ENCODE assay signal across 10 mouse cellular contexts in the genomic region with DNA sequence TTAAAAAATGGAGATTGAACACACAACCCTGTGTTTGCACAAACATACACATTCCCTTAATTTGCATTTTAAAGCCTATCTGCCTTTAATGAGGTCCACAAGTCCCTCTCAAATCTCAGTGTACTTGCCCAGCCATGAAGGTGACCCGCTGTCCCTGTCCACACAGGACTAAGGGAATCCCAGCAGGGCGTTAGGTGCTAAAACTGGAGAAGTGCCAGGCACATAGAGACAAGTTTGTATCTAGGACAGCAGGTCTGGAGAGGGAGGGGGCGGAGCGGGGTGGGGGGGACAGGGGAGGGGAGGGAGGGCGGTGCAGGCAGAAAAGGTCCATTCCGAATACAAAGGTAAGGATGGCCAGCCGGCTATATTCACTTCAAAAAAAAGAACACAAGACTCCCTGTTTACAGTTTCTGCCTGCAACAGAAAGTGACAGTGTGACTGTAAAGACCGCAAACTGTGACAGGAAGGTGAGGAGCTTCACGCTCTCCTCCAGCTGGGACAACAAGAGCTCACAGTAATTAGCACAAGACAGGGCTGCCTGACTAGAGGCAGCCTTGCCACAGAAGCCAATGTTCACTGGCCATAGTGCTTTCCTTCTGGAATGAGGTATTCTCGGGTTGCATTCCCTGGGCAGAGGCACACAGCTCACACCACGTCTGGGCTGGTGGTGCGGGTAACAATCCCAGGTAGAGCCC. TPM values are rescaled to one million over a fixed set of nuclear protein-coding genes. Genes with fewer than 3 reads are reported as not detected.
A peak's percentile ranks its signal among the peaks of the same experiment; 100 is the strongest.
DNase-seq lines count a peak whose midpoint lies in the region; ATAC-seq and TF ChIP-seq lines count a peak whose summit lies in the region.
"Had no signal": no experiment of that assay in that cellular context is flagged by ENCODE, and none has a peak within 500 bp of the region (broad histone marks: within the 10 kb centered on the region; RNA-seq: fewer than 3 reads in every experiment).

No protein-coding gene starts in this region.

- H3K4me1 ChIP-seq in liver, embryonic 16.5 days (ENCODE audit: control insufficient read depth, low read depth, low read length), result no peaks in the 10 kb centered on the region; the same call in 1 of the 2 replicates
- H3K4me1 ChIP-seq in heart, embryonic 11.5 days (ENCODE audit: control insufficient read depth, insufficient read depth, low read length), result peaks cover 31% of the 10 kb centered on the region
- peaks cover 25% of the 10 kb centered on the region for H3K4me1 ChIP-seq in kidney, postnatal 0 days (replicated peaks; ENCODE audit: insufficient read depth, low read length)

- no peak overlapping the region for H3K4me2 ChIP-seq in liver, embryonic 16.5 days (ENCODE audit: low read depth, low read length)
- peak overlapping the region; percentile 24; the same call in 1 of the 2 replicates for H3K4me2 ChIP-seq in heart, embryonic 11.5 days
- no peak overlapping the region for H3K4me2 ChIP-seq in kidney, postnatal 0 days (ENCODE audit: low read length)
- H3K4me2 ChIP-seq: midbrain, embryonic 12.5 days had no signal

- no peak overlapping the region for H3K9ac ChIP-seq in liver, embryonic 16.5 days (ENCODE audit: low read depth, low read length)
- H3K9ac ChIP-seq in heart, embryonic 11.5 days (ENCODE audit: low read depth, low read length), result no peak overlapping the region
- no peak overlapping the region for H3K9ac ChIP-seq in kidney, postnatal 0 days (ENCODE audit: low read depth, low read length)
- H3K9ac ChIP-seq: midbrain, embryonic 12.5 days had no signal

- peak; percentile 60 for ATAC-seq in liver, embryonic 16.5 days (ENCODE audit: low read depth)
- ATAC-seq in heart, embryonic 11.5 days (replicated peaks; ENCODE audit: insufficient number of reproducible peaks, low FRiP score, low TSS enrichment), result no peak; the same call in 1 of the 2 replicates
- peak; percentile 51; the same call in 1 of the 2 replicates for ATAC-seq in kidney, postnatal 0 days (replicated peaks; ENCODE audit: low FRiP score, low read depth)

- H3K36me3 ChIP-seq in liver, embryonic 16.5 days (ENCODE audit: control insufficient read depth, insufficient read depth), result no peaks in the 10 kb centered on the region
- H3K36me3 ChIP-seq in heart, embryonic 11.5 days (ENCODE audit: control insufficient read depth, insufficient read depth, low read length), result no peaks in the 10 kb centered on the region
- no peaks in the 10 kb centered on the region for H3K36me3 ChIP-seq in kidney, postnatal 0 days (ENCODE audit: insufficient read depth, low read length)
- H3K36me3 ChIP-seq: G1E; midbrain, embryonic 12.5 days had no signal

- H3K27me3 ChIP-seq in liver, embryonic 16.5 days (ENCODE audit: control insufficient read depth, insufficient read depth, low read depth, low read length), result no peaks in the 10 kb centered on the region
- no peaks in the 10 kb centered on the region; the same call in 1 of the 2 replicates for H3K27me3 ChIP-seq in heart, embryonic 11.5 days (ENCODE audit: control insufficient read depth, insufficient read depth, low read length)
- H3K27me3 ChIP-seq in kidney, postnatal 0 days (ENCODE audit: insufficient read depth, low read length), result no peaks in the 10 kb centered on the region
- H3K27me3 ChIP-seq: midbrain, embryonic 12.5 days had no signal

- no peak for TF ChIP-seq CTCF in kidney, postnatal 0 days (IDR thresholded peaks at IDR 0.05; ENCODE audit: low read depth)

- H3K9me3 ChIP-seq in liver, embryonic 16.5 days (replicated peaks; ENCODE audit: control insufficient read depth, low read length), result no peaks in the 10 kb centered on the region
- no peaks in the 10 kb centered on the region for H3K9me3 ChIP-seq in heart, embryonic 11.5 days (replicated peaks; ENCODE audit: control insufficient read depth, low read length)
- no peaks in the 10 kb centered on the region for H3K9me3 ChIP-seq in kidney, postnatal 0 days (replicated peaks; ENCODE audit: low read length)
- H3K9me3 ChIP-seq: midbrain, embryonic 12.5 days had no signal

- 35% methylated on average over 12 of the region's 12 CpGs for WGBS in liver, embryonic 16.5 days (ENCODE audit: insufficient replicate concordance)
- WGBS in heart, embryonic 11.5 days (ENCODE audit: insufficient replicate concordance), result 20% methylated on average over 12 of the region's 12 CpGs
- WGBS in kidney, postnatal 0 days, result 35% methylated on average over 12 of the region's 12 CpGs

- DNase-seq in adrenal gland, postnatal 10 days, result peak; percentile 38
- no peak for DNase-seq in adrenal gland, adult 8-10 months
- no peak for DNase-seq in liver
- DNase-seq in kidney, postnatal 0 days (ENCODE audit: low spot score), result no peak
- no peak for DNase-seq in cerebellum, adult 18-20 months
- no peak for DNase-seq in cerebellum, postnatal 10 days

- no peak overlapping the region for H3K4me3 ChIP-seq in liver, embryonic 16.5 days (ENCODE audit: low read depth, low read length)
- H3K4me3 ChIP-seq in heart, embryonic 11.5 days (ENCODE audit: low read depth, low read length), result no peak overlapping the region
- H3K4me3 ChIP-seq in kidney, postnatal 0 days (replicated peaks; ENCODE audit: low read depth, low read length), result no peak overlapping the region
- H3K4me3 ChIP-seq: midbrain, embryonic 12.5 days had no signal

- no peak overlapping the region for H3K27ac ChIP-seq in liver, embryonic 16.5 days (ENCODE audit: low read length)
- no peak overlapping the region; the same call in 1 of the 2 replicates for H3K27ac ChIP-seq in heart, embryonic 11.5 days (ENCODE audit: low read depth, low read length)
- peak overlapping the region; percentile 37; the same call in 1 of the 2 replicates for H3K27ac ChIP-seq in kidney, postnatal 0 days
- H3K27ac ChIP-seq: midbrain, embryonic 12.5 days had no signal

RNA-seq across cellular contexts. Expression of a gene that starts 47.6 kb away (rescaled TPM):
- total RNA-seq in adrenal gland, postnatal 10 days (2021), result 10 to 100 TPM; 14.4 to 18.3 TPM
- 10 to 100 TPM; 12.7 to 15.3 (median 14.2) TPM for total RNA-seq in adrenal gland, adult 8-10 months (2022)
- 0.55 and 0.63 TPM in 2 replicates for polyA plus RNA-seq in liver, embryonic 16.5 days (2015; fragmentation: Nextera tagmentation; extraction: Ambion mirVana)
- polyA plus RNA-seq in heart, embryonic 11.5 days (2014; fragmentation: Nextera tagmentation; extraction: Ambion mirVana), result 1.3 and 1.5 TPM in 2 replicates
- polyA plus RNA-seq in kidney, postnatal 0 days (2015; fragmentation: Nextera tagmentation; extraction: Ambion mirVana), result 6.0 and 7.3 TPM in 2 replicates
- polyA plus RNA-seq: G1E had no signal
